ENCODE assay signal across 26 mouse cellular contexts in the genomic region with DNA sequence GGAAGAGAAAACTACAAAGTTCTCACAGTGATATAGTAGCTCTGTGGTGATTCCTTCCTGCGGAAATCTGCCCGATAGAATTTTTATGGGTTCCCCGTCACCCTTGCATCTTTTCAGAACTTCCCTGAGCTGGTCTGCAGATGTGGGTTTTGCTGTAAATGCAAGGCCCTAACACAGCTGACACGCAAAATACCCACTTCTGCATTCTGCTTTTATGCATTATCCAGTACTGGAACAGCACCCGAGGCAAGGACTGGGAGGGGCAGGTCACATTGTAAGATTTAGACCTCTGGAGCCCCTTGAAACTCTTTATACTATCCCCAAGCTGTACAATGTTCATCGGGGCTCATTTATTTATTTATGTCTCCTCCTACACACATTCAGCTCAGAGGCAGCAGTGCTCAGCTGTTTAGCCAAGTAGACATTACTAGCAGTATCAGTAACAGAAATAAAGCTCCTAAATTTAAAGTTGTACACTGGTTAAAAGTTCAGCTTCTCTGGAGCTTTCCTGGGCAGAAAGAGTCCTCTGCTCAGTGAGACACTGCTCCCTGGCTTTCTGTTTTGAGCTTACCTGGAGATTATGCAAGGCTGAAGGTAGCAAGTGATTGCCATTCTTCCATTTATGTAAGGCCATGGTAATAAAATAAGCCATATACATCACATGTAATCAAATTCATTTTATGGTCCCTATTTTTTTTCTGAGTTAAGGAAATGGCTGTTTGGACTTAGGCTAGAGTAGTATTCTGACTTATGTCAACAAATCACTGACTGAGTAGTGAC.
DNase-seq lines count a peak whose midpoint lies in the region; ATAC-seq and TF ChIP-seq lines count a peak whose summit lies in the region.
"Had no signal": no experiment of that assay in that cellular context is flagged by ENCODE, and none has a peak within 500 bp of the region (broad histone marks: within the 10 kb centered on the region; RNA-seq: fewer than 3 reads in every experiment).

No protein-coding gene starts in this region.

- no peak overlapping the region for H3K4me2 ChIP-seq in kidney, postnatal 0 days (ENCODE audit: low read length)
- H3K4me2 ChIP-seq: embryonic facial prominence, embryonic 13.5 days; forebrain, embryonic 13.5 days; heart, embryonic 11.5 days; hindbrain, embryonic 13.5 days had no signal

- no peaks in the 10 kb centered on the region for H3K27me3 ChIP-seq in kidney, postnatal 0 days (ENCODE audit: insufficient read depth, low read length)
- H3K27me3 ChIP-seq: CH12.LX; embryonic facial prominence, embryonic 13.5 days; forebrain, embryonic 13.5 days; hindbrain, embryonic 13.5 days; megakaryocyte, embryonic 14.5 days had no signal

- H3K9ac ChIP-seq in kidney, postnatal 0 days (ENCODE audit: low read depth, low read length) = no peak overlapping the region
- H3K9ac ChIP-seq: embryonic facial prominence, embryonic 13.5 days; forebrain, embryonic 13.5 days; hindbrain, embryonic 13.5 days had no signal

- TF ChIP-seq CTCF in kidney, postnatal 0 days (IDR thresholded peaks at IDR 0.05; ENCODE audit: low read depth) = no peak

- H3K4me3 ChIP-seq in kidney, postnatal 0 days (replicated peaks; ENCODE audit: low read depth, low read length) = no peak overlapping the region
- H3K4me3 ChIP-seq in macrophage (ENCODE audit: inconsistent target) = no peak overlapping the region
- H3K4me3 ChIP-seq: embryonic facial prominence, embryonic 13.5 days; forebrain, embryonic 13.5 days; hindbrain, embryonic 13.5 days; layer of hippocampus, adult 2 months; megakaryocyte, embryonic 14.5 days had no signal

- no peaks in the 10 kb centered on the region for H3K36me3 ChIP-seq in kidney, postnatal 0 days (ENCODE audit: insufficient read depth, low read length)
- H3K36me3 ChIP-seq in macrophage (ENCODE audit: inconsistent target) = no peaks in the 10 kb centered on the region
- H3K36me3 ChIP-seq: embryonic facial prominence, embryonic 13.5 days; G1E; hindbrain, embryonic 13.5 days had no signal

- no peaks in the 10 kb centered on the region; the same call in 1 of the 2 replicates for H3K79me2 ChIP-seq in macrophage (ENCODE audit: inconsistent target)

- 0 out of 2 replicates have a peak, but pooled peaks cover 3% of the 10 kb centered on the region for H3K4me1 ChIP-seq in kidney, postnatal 0 days (replicated peaks; ENCODE audit: insufficient read depth, low read length)
- H3K4me1 ChIP-seq: embryonic facial prominence, embryonic 13.5 days; forebrain, embryonic 13.5 days; hindbrain, embryonic 13.5 days had no signal

- no peak for ATAC-seq in kidney, postnatal 0 days (replicated peaks; ENCODE audit: low FRiP score, low read depth)
- peak; percentile 95 for ATAC-seq in granulocyte monocyte progenitor cell, adult 5-6 weeks (replicated peaks; ENCODE audit: poor library complexity, severe bottlenecking)
- no peak for ATAC-seq in erythroblast, adult 5-6 weeks (replicated peaks; ENCODE audit: low FRiP score, poor library complexity, severe bottlenecking)
- ATAC-seq: forebrain, embryonic 13.5 days; inflammation-experienced regulatory T-cells, adult 6 months; lung, postnatal 0 days had no signal

- H3K9me3 ChIP-seq in kidney, postnatal 0 days (replicated peaks; ENCODE audit: low read length) = no peaks in the 10 kb centered on the region
- H3K9me3 ChIP-seq: embryonic facial prominence, embryonic 13.5 days; forebrain, embryonic 13.5 days; hindbrain, embryonic 13.5 days; megakaryocyte, embryonic 14.5 days had no signal

- DNase-seq in kidney, postnatal 0 days (ENCODE audit: low spot score) = peak; percentile 67
- no peak for DNase-seq in kidney, adult 9 months
- DNase-seq in skeletal muscle tissue, adult 2 months (ENCODE audit: low read depth, low spot score) = peak; percentile 18
- DNase-seq in embryo, embryonic 11 days = no peak
- DNase-seq: adrenal gland, adult 8-10 months; B cell, adult 2 months; cerebellum, adult 11 months; cerebellum, adult 9-11 months; heart, postnatal 10 days; layer of hippocampus, postnatal 36 days; midbrain, embryonic 14.5 days; right cerebral cortex, postnatal 4 days; thymus, adult 18-20 months had no signal

- WGBS in kidney, postnatal 0 days = 36% methylated on average over 6 of the region's 6 CpGs
- WGBS in macrophage (ENCODE audit: missing documents) = 9% methylated on average over 6 of the region's 6 CpGs

- no peak overlapping the region for H3K27ac ChIP-seq in kidney, postnatal 0 days
- peak overlapping the region; percentile 60 for H3K27ac ChIP-seq in macrophage
- H3K27ac ChIP-seq: embryonic facial prominence, embryonic 13.5 days; forebrain, embryonic 13.5 days; hindbrain, embryonic 13.5 days; layer of hippocampus, adult 2 months had no signal

Comparison
In these comparisons a context has a peak if more than half of its experiments do, and no peak if none do; other contexts are left out.
1. DNase-seq: peak in kidney, postnatal 0 days (single experiment) and skeletal muscle tissue, adult 2 months (single experiment); none in kidney, adult 9 months (single experiment) and embryo, embryonic 11 days (single experiment).